Mouse (Mus musculus): Measurements from ENCODE around the gene Gm128.

DNA sequence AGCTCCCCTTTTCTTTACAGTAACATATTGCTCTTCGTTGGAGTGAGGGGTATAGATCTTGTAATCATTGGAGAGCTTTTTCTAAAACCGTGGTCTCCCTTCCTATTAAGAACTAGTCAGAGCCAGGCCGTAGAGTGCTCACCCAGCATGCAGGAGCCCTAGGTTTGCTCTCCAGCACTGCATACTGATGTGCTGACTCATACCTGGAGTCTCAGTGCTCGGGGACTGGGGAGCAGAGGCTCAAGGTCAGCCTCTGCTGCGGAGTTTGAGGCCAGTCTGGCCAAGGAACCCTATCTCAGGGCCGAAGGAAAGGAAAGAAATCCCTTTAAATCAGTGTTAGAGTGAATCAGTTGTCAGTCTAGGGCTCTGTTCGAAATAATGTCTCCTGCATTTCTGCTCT is 8.6 kb downstream of the Gm128 start:
- TF ChIP-seq CTCF (IDR thresholded peaks at IDR 0.05; ENCODE audit: low read depth) (no peak), EP300 (IDR thresholded peaks at IDR 0.05; ENCODE audit: low read depth) (no peak)
